Mouse (Mus musculus): ENCODE measurements around the gene Gm47995.

DNA sequence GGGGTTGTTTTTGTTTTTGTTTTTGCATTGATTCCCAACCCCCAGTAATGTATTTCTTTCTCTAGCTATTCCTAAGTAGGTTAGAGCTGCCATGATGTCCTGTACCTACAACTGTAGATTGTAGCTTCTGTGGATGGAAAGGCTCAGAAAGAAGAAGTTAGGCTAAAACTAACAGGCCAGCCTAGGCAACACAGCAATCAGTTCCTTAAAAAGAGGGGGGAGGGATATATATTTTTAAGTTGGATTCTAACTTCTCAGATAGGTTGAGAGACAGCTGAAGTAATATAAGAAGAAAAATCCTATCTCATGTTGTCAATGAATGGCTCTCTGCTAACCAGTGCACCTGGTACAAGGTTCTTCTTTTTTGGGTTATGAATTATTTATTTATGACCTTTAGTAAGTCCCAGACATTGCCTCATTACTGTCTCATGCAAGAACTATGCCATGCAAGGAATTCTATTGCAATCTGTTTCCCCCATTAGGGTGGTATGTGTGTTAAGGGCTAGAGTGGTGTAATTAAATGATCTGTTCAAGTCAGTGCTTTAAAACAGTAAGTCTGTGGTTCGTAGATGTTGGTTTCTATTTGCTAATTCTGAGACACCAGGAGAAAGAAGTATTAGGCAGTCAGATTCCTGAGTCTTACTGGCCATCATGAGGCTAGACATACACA is 30.2 kb downstream of the Gm47995 start:
- TF ChIP-seq GATA1 (IDR thresholded peaks at IDR 0.05; ENCODE audit: borderline replicate concordance, low read length): no peak
- no peak for TF ChIP-seq CTCF (IDR thresholded peaks at IDR 0.05; ENCODE audit: low read depth, low read length)
- TF ChIP-seq GATA2 (IDR thresholded peaks at IDR 0.05; ENCODE audit: borderline replicate concordance, low read depth, low read length): no peak

Data from G1E (cell line).